Mouse (Mus musculus) frontal cortex, adult (tissue): ENCODE results near the gene Gm8369.
"Not testable (repeated sequence)": the region's sequence is repeated elsewhere in the genome, so short reads cannot be mapped to it uniquely, and the experiment has no call there.

Experiments used
- ATAC-seq: cut with Nextera tagmentation; 2 replicates; pipeline ENCODE4 v1.9.2; 2017; ENCODE audit warnings: mild to moderate bottlenecking, moderate library complexity, mixed read lengths; ENCODE audit not compliant: low TSS enrichment

Gm8369 gene

GRCm38 (mm10) chr19:11513458-11513857, 27.7 kb downstream of the Gm8369 start:
- ATAC-seq: no peak

GRCm38 (mm10) chr19:11516246-11516645, 30.5 kb downstream of the Gm8369 start, which contains the start of gene Ms4a6b:
Gene Ms4a6b (plus strand): TSS chr19:11516512.
- no peak for ATAC-seq

- no peak for ATAC-seq
These were observed 31.1 kb downstream of the Gm8369 start for GRCm38 (mm10) chr19:11516845-11517244.

- ATAC-seq: not testable (repeated sequence)
These were observed 31.6 kb downstream of the Gm8369 start for GRCm38 (mm10) chr19:11517373-11517772.

DNA sequence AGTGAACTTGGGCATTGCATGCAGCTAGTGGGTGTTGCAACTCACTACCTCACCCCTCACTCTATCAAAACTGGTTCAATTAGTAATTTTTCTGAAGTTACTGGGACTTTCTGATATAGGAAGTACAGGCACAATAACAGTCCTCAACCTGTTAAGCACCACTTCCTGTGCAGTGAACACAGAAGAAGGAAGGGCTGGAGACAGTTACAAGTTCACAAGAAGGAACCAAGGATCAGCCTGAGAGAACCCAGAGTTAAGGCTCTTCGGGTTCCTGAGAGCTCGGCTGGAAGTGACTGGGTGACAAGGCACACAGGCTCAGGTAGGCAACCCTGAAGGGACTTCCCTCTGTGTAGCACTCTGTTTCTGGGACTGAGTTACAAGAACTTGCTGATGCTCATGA, 32.6 kb downstream of the Gm8369 start:
- ATAC-seq: not testable (repeated sequence)

GRCm38 (mm10) chr19:11520146-11520545, 34.4 kb downstream of the Gm8369 start:
- no peak for ATAC-seq

- no peak for ATAC-seq
These were observed 47.7 kb downstream of the Gm8369 start for GRCm38 (mm10) chr19:11533421-11533820.

GRCm38 (mm10) chr19:11533888-11534445, 48.2 kb downstream of the Gm8369 start:
- no peak for ATAC-seq

- no peak for ATAC-seq
These were observed 50.9 kb downstream of the Gm8369 start, which contains the start of gene Ms4a4d for GRCm38 (mm10) chr19:11536593-11536992. Gene Ms4a4d (plus strand): TSS chr19:11536801.

DNA sequence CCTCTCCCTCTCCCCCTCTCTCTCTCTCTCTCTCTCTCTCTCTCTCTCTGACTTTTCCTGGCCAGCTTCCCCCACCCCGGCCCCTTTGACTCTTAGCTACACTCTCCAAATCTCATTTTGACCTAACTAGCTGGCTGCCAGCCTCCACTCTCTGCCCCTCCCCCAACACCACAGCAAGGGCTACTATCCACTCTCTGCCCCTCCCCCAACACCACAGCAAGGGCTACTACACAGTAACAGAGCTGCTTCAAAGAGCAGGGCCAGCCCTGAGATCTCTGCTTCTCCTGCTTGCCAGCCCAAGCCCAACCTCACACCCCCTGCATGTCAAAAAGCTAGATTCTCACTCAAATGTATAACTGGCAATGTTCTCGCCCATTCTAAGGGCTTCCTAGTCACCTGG, 51.6 kb downstream of the Gm8369 start:
- no peak for ATAC-seq

DNA sequence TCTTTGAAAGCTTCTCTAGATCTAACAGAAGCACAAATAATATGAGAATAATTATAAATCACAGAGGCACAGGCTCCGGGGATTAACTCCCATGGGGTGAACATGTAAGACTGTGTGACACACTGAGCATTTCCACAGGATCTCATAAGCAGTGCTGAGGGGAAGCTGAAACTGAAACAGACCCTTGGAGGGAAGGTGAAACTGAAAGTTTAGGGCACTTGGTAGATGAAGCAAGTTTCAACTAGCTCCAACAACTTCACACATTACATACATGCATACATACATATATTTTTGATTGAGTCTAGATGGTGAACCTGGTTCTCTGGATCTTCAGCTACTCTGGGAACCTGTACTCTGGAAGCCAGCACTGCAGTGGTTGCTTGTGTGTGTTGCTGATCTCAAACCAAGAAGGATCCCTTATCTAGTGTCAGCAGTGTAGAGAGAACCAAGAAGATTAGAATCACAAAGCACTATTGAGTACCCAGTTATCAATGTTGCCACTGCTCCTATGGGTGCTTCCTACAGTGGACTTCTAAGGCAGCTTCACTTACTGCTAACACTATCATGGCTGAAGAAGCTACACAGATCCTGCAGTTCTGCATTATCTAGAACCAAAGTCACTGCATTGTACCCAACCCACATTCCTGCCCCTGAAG, 54.6 kb downstream of the Gm8369 start:
- not testable (repeated sequence) for ATAC-seq

DNA sequence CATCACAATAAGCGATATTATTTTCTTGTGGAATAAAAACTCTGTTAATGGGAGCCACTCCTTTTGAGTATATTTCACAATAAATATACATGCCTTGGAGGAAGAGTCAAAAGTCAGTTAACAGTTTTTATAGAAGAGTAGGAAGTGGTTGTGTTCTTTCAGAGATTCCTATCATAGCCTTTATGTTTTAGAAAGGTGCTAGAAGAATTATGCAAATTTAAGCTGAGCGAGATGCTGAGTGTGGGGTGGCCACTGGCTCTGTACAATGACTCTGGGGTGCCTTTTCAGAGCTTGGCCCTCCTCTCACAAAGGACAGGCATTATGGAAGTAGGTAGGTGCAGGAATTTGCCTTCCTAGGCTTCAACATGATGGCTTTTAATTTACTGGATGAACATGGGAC, 58.6 kb downstream of the Gm8369 start:
- not testable (repeated sequence) for ATAC-seq

DNA sequence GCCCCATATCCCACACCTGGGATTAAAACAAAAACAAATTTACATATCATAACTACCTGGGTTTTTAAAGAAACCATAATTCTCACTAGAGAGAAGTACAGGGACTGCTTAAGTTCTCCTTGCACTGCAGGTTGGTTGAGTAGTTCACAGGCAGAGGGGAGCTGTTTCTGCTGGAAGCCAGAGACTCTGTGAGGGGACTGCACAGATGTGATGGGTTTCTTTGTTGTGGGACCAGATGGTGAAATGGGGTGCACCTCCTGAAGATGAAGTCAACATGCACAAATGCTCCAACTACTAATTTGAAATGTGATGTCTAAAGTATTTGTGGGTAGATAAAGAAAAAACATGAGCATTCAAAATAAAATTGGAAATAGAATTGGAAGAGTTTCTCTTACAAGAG, 62.2 kb downstream of the Gm8369 start:
- ATAC-seq: no peak

GRCm38 (mm10) chr19:11554726-11555125, 69.0 kb downstream of the Gm8369 start:
- no peak for ATAC-seq

DNA sequence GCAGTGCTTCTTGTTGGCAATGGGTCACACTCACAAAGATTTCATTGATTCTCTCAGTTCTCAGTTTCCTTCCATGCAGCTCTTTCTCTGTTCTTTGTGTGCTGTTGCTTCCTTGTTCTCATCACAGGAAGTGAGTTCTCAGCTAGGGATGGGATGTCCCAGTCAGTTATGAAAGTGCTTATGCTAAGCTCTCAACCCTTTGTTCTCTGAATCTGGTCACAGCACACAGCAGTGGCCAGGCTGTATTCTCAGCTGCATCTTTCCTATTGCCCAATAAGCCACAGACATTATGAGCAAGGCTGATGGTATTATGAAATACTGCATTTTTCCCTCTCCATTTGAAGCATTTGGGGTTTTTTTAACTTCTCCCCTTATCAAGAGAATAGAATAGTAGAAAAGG, 73.8 kb downstream of the Gm8369 start:
- ATAC-seq: not testable (repeated sequence)
